ENCODE assay signal across 8 mouse cellular contexts in the genomic region with DNA sequence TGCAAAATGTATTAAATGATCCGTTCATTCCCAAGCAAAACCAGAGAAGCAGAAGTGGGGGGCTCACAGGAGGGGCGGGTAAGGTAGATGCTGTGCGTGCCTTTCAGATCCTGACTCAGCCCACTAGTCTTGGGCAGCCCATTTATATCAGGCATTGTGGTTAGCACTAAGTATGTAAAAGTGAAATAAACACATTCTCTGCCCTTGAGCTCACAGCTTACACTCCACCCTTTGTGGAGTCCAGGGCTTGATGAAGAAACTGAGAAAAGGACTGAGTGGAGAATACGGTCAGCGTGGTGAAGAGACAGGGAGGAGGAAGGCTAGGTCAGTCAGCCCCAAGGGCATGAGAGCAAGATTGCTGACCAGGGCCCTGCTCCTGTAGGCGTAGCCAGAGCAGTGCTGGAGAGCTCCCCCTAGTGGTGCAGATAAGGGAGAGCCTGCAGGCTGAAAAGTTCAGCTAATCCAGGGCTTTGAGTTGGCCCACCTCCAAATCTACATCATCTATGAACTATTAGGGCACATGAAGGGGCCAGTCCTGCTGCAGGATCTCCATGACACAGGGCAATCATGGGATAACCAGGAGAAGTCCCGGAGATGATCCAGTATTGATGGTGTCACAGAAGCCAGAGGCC. TPM values are rescaled to one million over a fixed set of nuclear protein-coding genes. Genes with fewer than 3 reads are reported as not detected.
A peak's percentile ranks its signal among the peaks of the same experiment; 100 is the strongest.
DNase-seq lines count a peak whose midpoint lies in the region; ATAC-seq and TF ChIP-seq lines count a peak whose summit lies in the region.

No protein-coding gene starts in this region.

- H3K9me3 ChIP-seq in forebrain, embryonic 11.5 days (ENCODE audit: control insufficient read depth, low read length), result no peaks in the 10 kb centered on the region
- H3K9me3 ChIP-seq in lung, embryonic 14.5 days (ENCODE audit: low read depth, low read length), result no peaks in the 10 kb centered on the region

- no peaks in the 10 kb centered on the region for H3K4me1 ChIP-seq in forebrain, embryonic 11.5 days (replicated peaks; ENCODE audit: control insufficient read depth, insufficient read depth, low read length)
- no peaks in the 10 kb centered on the region for H3K4me1 ChIP-seq in lung, embryonic 14.5 days (ENCODE audit: insufficient read depth)

- intact Hi-C loops in heart, postnatal 14 days (cut with DNase I), result no loop called here

- no peak overlapping the region for H3K4me3 ChIP-seq in forebrain, embryonic 11.5 days (ENCODE audit: low read depth, low read length)
- no peak overlapping the region for H3K4me3 ChIP-seq in lung, embryonic 14.5 days (ENCODE audit: low read depth, low read length)

- H3K36me3 ChIP-seq in forebrain, embryonic 11.5 days (ENCODE audit: control insufficient read depth, insufficient read depth, low read length), result no peaks in the 10 kb centered on the region
- H3K36me3 ChIP-seq in lung, embryonic 14.5 days (ENCODE audit: insufficient read depth), result no peaks in the 10 kb centered on the region

- no peaks in the 10 kb centered on the region for H3K27me3 ChIP-seq in forebrain, embryonic 11.5 days (ENCODE audit: control insufficient read depth, insufficient read depth, low read length)
- no peaks in the 10 kb centered on the region for H3K27me3 ChIP-seq in lung, embryonic 14.5 days (ENCODE audit: insufficient read depth, low read length)

- no peak overlapping the region for H3K27ac ChIP-seq in forebrain, embryonic 11.5 days (ENCODE audit: low read depth, low read length)
- H3K27ac ChIP-seq in lung, embryonic 14.5 days (ENCODE audit: low read depth), result no peak overlapping the region

- ATAC-seq in forebrain, embryonic 11.5 days (replicated peaks; ENCODE audit: low FRiP score), result peak; percentile 59; the same call in 1 of the 2 replicates
- ATAC-seq in lung, embryonic 14.5 days (ENCODE audit: insufficient read depth), result peak; percentile 75

- 58% methylated on average over 7 of the region's 7 CpGs for WGBS in forebrain, embryonic 11.5 days
- WGBS in lung, embryonic 14.5 days, result 63% methylated on average over 7 of the region's 7 CpGs

- H3K4me2 ChIP-seq in forebrain, embryonic 11.5 days (ENCODE audit: low read depth, low read length, severe bottlenecking), result no peak overlapping the region
- no peak overlapping the region for H3K4me2 ChIP-seq in lung, embryonic 14.5 days

- H3K9ac ChIP-seq in forebrain, embryonic 11.5 days (ENCODE audit: low read length), result no peak overlapping the region
- H3K9ac ChIP-seq in lung, embryonic 14.5 days, result no peak overlapping the region

- DNase-seq in ES-CJ7 (ENCODE audit: low read depth, low spot score), result peak; percentile 52
- peak; percentile 83 for DNase-seq in brain, adult 2 months (ENCODE audit: low read depth, low spot score)
- DNase-seq in forebrain, embryonic 11.5 days (ENCODE audit: low spot score), result peak; percentile 74
- DNase-seq in heart, postnatal 14 days, result peak; percentile 67 to 81
- peak; percentile 35 to 59 for DNase-seq in layer of hippocampus, adult 8-10 months (ENCODE audit: low spot score in 2 of 2)
- peak; percentile 86 for DNase-seq in lung, embryonic 14.5 days
- peak; percentile 58 for DNase-seq in retina, postnatal 7 days (ENCODE audit: low read depth, low spot score)
- peak; percentile 80 for DNase-seq in thymus, postnatal 4 days

- TF ChIP-seq CTCF in lung, embryonic 14.5 days (IDR thresholded peaks at IDR 0.05; ENCODE audit: low read depth), result peak; percentile 84

RNA-seq across cellular contexts. Expression of a gene that starts 8.4 kb away (rescaled TPM):
- 0.29 and 0.47 TPM in 2 replicates for polyA plus RNA-seq in forebrain, embryonic 11.5 days (2014; fragmentation: Nextera tagmentation; extraction: Ambion mirVana)
- not detected for total RNA-seq in heart, postnatal 14 days (2021)
- not detected for total RNA-seq in layer of hippocampus, adult 8-10 months (2022)
- 0.09 TPM in 1 of 2 replicates, not detected in the other for polyA plus RNA-seq in lung, embryonic 14.5 days (2014; fragmentation: Nextera tagmentation; extraction: Ambion mirVana)
